Mouse (Mus musculus) WW6 (cell line): Measurements from ENCODE around the gene Lbh.

Experiments
- DNase-seq: peaks from one replicate; pipeline ENCODE4 v3.0.0-alpha.2; 2013; ENCODE audit warnings: low read depth, low spot score

The Lbh gene

GRCm38 (mm10) chr17:72918053-72918452 is at the start of gene Lbh:
Gene Lbh (plus strand): TSS chr17:72918305.
- DNase-seq: no peak

GRCm38 (mm10) chr17:72878979-72879378 is 39.1 kb upstream of the Lbh start:
- DNase-seq: no peak

- DNase-seq: no peak
These were observed 37.9 kb upstream of the Lbh start for GRCm38 (mm10) chr17:72880156-72880555.

- no peak for DNase-seq
These were observed 37.1 kb upstream of the Lbh start for GRCm38 (mm10) chr17:72881051-72881450.

GRCm38 (mm10) chr17:72881804-72882203 is 36.3 kb upstream of the Lbh start:
- DNase-seq: peak; percentile 69

GRCm38 (mm10) chr17:72889556-72890397 is 28.3 kb upstream of the Lbh start:
- DNase-seq: peak; percentile 5

- DNase-seq: no peak
These were observed 27.7 kb upstream of the Lbh start for GRCm38 (mm10) chr17:72890398-72890898.

- no peak for DNase-seq
These were observed 26.5 kb upstream of the Lbh start for GRCm38 (mm10) chr17:72891556-72891955.

- DNase-seq: no peak
These were observed 22.6 kb upstream of the Lbh start for GRCm38 (mm10) chr17:72895506-72895905.

- no peak for DNase-seq
These were observed 21.0 kb upstream of the Lbh start for GRCm38 (mm10) chr17:72897076-72897475.

- DNase-seq: no peak
These were observed 20.1 kb upstream of the Lbh start for GRCm38 (mm10) chr17:72897961-72898360.

GRCm38 (mm10) chr17:72898775-72899174 is 19.3 kb upstream of the Lbh start:
- DNase-seq: no peak

- DNase-seq: no peak
These were observed 17.1 kb upstream of the Lbh start for GRCm38 (mm10) chr17:72901021-72901420.

GRCm38 (mm10) chr17:72901705-72902104 is 16.4 kb upstream of the Lbh start:
- DNase-seq: no peak

GRCm38 (mm10) chr17:72903321-72903720 is 14.8 kb upstream of the Lbh start:
- no peak for DNase-seq

- no peak for DNase-seq
These were observed 14.1 kb upstream of the Lbh start for GRCm38 (mm10) chr17:72903921-72904421.

GRCm38 (mm10) chr17:72904873-72905272 is 13.2 kb upstream of the Lbh start:
- no peak for DNase-seq

- no peak for DNase-seq
These were observed 11.7 kb upstream of the Lbh start for GRCm38 (mm10) chr17:72906231-72906896.

- DNase-seq: no peak
These were observed 10.9 kb upstream of the Lbh start for GRCm38 (mm10) chr17:72907211-72907610.

GRCm38 (mm10) chr17:72907777-72908176 is 10.3 kb upstream of the Lbh start:
- no peak for DNase-seq

GRCm38 (mm10) chr17:72908561-72908960 is 9.5 kb upstream of the Lbh start:
- DNase-seq: no peak

- DNase-seq: no peak
These were observed 8.8 kb upstream of the Lbh start for GRCm38 (mm10) chr17:72909061-72909852.
